Mouse (Mus musculus): ENCODE results near the gene Naa30.
"Not testable (repeated sequence)": the region's sequence is repeated elsewhere in the genome, so short reads cannot be mapped to it uniquely, and the experiment has no call there.

Naa30 gene

DNA sequence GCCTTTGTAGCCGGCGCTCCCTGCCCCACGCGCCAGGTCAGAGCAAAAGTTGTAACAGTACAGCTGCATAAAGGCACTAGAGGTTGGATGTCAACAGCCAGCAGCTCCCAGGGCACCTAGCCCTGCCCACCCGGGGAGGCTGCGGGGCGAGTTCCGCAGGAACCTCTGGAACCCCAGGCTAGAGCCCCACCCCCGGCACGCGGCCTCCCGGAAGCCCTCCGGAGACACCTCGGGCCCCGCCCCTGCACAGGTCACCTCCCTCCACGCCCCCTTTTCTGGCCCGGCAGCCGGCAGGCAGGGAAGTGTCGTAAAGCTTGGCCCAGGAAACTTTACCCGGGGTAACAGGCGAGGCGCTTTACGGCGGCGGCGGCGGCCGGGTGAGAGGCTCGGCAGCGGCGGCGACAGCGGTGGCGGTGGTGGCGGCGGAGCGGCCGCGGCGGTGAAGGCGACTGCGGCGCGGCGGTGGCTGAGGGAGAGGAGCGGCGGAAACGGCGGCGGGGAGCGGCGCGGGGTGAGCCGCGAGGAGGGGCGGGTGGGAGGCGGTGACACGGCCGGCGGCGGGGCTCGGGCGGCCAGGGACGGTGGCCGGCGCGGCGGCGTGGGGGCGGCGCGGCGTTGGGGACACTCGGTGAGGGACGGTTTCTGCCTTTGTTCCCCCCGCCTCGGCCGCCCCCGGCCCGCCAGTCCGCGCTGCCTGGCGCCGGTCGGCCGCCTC lies at the start of gene Naa30:
Gene Naa30 (plus strand): TSS at position 360 of the 715 bp plus-strand sequence.
- DNase-seq, result peak; percentile 98 to 99

DNA sequence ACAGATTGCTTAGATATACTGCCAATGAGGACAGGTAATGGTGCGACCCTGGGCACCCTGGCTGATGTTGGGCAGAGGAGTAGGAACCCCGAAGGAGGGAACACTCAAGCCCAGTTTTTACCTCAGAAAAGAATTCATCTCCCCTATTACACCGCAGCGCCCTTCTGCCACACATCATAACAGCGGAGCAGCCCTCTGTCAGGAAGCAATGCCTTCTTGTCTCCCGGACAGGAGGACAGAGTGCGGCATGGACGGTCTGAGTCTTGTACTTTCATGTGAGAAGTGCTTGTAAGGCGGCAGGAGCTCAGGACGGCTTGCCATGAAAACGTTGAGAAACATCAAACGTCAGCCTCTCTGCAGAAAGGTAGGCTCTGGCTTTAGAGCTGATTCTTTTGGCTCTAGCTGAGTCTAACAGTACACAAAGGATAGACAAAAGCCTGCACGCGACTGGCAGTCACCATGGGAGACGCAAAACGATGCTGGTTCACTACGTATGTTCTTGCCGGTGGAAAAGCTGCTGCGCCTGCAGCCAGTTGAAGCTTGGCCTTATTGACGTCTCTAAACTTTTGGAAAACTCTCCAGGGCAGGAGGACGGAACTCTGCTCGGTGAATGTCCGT lies 44.8 kb upstream of the Naa30 start:
- no peak for DNase-seq

- DNase-seq, result no peak
Observed at GRCm38 (mm10) chr14:49128544-49129263, 43.3 kb upstream of the Naa30 start.

- no peak for DNase-seq
Observed at GRCm38 (mm10) chr14:49132391-49132790, 39.6 kb upstream of the Naa30 start.

DNA sequence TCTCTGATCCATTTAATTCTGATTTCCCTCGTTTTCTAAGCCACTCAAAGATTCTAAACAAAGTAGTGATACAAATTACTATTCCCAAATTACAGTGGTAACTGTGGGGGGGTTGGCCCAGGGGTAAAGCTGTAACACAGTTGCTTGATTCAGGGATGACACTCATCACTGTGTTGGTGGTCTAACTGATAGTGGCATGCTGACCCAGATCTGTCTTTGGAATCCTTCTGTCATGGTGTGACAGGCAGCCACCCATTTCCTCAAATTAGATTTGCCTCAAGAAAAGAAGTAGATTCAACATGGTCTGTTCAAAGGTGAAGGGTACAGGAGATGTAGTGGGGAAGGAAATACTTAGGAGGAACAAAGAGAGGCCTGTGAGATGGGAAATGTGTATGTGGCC lies 33.9 kb upstream of the Naa30 start:
- DNase-seq, result no peak

DNA sequence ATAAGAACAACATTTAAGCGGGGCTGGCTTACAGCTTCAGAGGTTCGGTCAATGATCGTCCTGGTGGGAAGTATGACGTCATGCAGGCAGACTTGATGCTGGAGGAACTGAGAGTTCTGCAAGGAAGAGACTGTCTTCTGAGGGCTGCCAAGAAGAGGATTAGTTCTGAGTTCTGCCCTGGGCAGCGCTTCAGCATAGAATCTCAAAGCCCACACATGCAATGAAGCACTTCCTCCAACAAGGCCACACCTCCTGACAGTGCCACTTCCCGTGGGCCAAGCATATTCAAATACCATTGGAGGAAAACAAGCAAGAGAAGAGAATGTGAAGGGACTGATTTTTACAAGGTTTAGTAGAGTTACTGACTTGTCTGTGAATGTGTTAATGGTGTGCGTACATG lies 31.3 kb upstream of the Naa30 start:
- no peak for DNase-seq

- peak; percentile 41 to 70 for DNase-seq
Observed at GRCm38 (mm10) chr14:49153801-49154200, 18.2 kb upstream of the Naa30 start.

- DNase-seq, result no peak
Observed at GRCm38 (mm10) chr14:49155572-49155971, 16.5 kb upstream of the Naa30 start.

DNA sequence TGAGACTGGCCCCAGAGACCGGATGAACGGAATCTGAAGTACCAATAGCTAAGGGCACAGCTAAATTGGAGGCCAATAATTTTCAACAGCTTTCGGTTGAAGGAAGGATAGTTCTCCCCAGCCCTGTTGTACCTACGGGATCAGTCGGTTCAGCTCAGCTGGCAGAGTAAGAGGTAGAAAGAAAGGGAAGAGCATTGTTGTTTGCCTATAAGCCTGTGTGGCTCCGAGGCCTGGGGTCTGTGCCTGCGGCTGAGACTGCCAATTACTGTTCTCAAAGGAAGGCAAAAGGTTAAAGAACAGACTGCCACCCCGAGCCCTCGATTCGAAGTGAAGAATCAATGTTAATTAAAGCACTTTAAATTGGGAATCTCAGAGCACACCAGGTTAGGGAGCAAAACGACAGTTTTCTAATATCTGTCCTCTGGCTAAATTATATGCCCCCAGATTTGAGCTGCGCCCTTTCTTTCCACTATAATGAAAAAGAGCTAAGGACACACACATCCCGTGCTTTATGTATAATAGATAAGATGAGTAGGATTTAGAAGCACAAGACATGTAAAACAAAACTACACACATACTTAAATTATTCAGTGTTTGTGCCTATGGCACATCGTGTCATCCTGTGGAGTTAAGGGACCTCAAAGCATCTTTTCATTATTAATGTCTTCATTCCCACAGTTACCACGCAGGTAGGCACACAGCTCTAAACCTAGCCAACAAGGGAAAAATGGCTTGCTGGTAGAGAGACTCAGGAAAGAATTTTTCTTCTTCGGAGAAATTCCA lies 13.7 kb upstream of the Naa30 start:
- no peak for DNase-seq

- DNase-seq, result no peak
Observed at GRCm38 (mm10) chr14:49171286-49171685, 740 bp upstream of the Naa30 start.

DNA sequence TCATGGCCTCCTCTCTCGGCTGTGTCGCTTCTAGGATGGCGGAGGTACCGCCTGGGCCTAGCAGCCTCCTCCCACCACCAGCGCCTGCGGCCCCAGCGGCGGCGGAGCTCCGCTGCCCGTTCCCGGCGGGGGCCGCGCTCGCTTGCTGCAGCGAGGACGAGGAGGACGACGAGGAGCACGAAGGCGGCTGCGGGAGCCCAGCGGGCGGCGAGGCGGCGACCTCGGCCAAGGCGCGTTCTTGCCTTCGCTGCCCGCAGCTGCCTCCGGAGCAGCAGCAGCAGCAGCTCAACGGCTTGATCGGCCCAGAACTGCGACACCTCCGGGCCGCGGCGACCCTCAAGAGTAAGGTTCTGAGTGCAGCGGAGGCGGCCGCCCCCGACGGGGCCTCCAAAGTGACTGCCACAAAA lies 559 bp downstream of the Naa30 start:
- peak; percentile 34 to 46 for DNase-seq

- peak in 1 of 2 experiments; percentile 2 for DNase-seq
Observed at GRCm38 (mm10) chr14:49173290-49174135, 1.5 kb downstream of the Naa30 start.

DNA sequence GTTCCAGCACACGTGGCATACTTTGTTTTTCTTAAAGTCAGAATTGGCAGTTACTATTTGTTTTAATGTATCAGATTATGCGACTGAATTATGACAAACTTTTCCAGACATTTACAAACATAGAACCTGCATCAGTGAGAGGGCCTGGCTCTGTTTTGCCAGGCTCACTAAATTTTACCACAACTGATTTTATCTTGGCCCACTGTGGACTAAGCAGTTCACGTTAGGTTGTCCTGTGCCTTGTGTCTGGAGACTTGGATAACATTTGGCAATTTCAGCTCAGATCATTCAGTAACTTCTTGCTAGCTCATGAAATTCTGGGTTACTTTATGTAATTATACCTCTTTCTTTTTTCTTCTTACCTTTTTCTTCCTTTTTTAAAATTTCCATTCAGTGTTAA lies 7.7 kb downstream of the Naa30 start:
- no peak for DNase-seq

GRCm38 (mm10) chr14:49186270-49186669 lies 14.2 kb downstream of the Naa30 start:
- no peak for DNase-seq

DNA sequence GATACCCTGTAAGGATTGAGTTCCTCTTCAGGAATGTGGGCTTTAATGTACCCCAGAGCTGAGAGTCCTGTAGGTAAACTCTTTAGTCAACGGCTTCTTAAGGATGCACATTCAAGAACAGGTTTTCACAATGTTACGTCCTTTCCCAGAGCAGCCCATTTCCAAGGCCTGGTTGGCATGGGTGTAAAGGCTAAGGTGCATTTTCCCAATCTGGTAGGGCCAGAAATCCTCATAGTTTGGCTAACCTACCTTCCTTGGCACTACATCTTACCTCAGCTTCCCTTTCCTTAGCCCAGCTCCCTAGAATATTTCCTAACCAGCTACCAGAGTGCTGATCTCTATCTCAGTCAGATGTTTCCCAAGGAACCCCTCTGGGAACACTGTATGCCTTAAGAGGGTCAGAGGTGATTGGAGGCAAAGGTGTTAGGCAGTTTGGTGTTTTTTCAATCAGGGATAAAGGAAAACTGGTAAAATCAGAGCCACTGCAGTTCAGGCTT lies 25.1 kb downstream of the Naa30 start:
- DNase-seq, result no peak

GRCm38 (mm10) chr14:49201073-49201778 lies 29.2 kb downstream of the Naa30 start:
- DNase-seq, result peak in 1 of 2 experiments; percentile 8

DNA sequence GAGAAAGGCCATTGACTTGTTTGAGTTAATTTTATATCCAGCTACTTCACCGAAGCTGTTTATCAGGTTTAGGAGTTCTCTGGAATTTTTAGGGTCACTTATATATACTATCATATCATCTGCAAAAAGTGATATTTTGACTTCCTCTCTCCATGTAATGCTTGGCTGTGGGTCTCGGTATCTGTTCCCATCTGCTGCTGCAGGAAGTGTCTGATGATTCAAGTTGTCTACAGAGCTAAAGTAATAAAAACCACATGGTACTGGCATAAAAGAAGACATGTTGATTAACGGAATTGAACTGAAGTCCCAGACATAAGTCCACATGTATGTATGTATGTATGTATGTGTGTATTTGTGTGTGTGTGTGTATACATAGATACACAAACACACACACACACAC lies 38.2 kb downstream of the Naa30 start:
- not testable (repeated sequence) for DNase-seq

DNA sequence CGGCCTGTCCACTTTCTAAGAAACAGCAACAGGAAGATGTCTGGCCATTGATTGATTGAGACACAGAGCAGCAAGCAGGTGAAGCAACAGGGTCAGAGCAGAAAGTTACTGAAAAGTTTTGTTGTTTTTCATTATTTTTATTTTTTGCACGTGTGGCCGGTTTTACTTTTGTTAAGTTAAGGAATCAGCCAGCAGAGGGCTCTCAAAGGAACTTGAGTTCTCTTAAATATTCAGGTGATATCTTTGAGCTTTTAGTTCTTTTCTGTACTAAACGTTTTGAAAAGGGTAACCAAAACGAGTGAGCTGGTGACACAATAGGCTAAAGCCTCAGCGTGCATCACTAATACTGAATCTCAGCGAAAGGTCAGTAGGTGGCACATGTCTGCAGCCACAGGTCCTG lies 46.7 kb downstream of the Naa30 start:
- no peak for DNase-seq

DNA sequence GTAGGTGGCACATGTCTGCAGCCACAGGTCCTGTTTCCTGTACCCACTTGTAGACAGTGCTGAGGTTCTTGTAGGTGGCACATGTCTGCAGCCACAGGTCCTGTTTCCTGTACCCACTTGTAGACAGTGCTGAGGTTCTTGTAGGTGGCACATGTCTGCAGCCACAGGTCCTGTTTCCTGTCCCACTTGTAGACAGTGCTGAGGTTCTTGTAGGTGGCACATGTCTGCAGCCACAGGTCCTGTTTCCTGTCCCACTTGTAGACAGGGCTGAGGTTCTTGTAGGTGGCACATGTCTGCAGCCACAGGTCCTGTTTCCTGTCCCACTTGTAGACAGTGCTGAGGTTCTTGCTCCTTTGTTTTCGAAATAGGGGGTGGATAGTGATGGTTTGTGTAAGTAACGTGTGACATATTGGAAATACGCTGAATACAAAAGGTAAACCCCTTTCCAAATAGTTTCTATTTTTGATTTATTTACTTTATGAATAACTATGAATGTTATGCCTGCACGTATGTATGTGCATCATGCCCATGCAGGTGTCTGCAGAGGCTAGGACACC lies 47.5 kb downstream of the Naa30 start:
- DNase-seq, result not testable (repeated sequence)

- DNase-seq, result no peak
Observed at GRCm38 (mm10) chr14:49221771-49222170, 49.7 kb downstream of the Naa30 start.

DNA sequence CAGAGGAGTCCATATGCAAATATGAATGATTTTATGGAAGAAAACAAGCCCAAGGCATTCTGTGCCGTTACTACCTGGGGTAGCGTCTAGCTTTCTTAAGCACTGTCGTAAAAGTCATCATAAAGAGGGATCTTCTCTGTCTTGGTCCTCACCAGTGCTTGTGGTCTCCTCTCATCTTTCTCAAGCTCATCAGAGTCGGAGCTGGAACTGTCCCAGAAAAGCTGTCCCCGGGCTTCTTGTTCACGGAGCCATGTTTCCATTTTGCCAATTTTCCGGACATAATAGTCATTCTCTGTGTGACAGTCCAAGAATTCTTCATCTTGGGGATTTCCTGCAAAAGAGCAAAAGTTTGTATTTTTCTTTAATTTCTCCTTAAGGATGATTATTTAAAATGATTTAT lies 54.4 kb downstream of the Naa30 start:
- DNase-seq, result no peak

All from lung, adult 18-20 months (tissue).